Mouse (Mus musculus) liver, postnatal 0 days (tissue): ENCODE data around the gene Dhps.

ENCODE experiments used
- CTCF ChIP-seq: sonication (generic); IDR thresholded peaks from 2 replicates; pipeline ENCODE4 v1.5.1; 2016; ENCODE audit warnings: antibody characterized with exemption, low read depth
- EP300 ChIP-seq: IDR thresholded peaks from 2 replicates; pipeline ENCODE4 v1.6.1; 2016; ENCODE audit warnings: antibody characterized with exemption, low read depth, mild to moderate bottlenecking

DNA sequence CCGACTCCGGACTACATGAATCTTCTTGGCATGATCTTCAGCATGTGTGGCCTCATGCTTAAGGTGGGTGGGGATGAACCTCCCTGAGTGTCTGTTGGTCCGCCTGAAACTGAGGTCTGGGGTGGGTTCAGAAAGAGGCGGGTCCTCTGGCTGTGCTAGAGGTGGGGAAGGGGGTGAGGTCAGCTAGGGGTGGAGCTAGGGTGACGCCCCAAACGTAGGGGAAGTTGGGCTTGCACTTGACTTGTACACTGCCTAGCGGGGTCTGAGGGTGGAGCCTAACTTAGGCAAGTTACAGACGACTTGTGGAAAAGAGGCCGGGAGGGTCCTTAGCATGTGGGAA lies 9.6 kb downstream of the Dhps start, which contains the start of gene Wdr83:
- TF ChIP-seq EP300 = no peak
- TF ChIP-seq CTCF = no peak
